Mouse (Mus musculus) naive thymus-derived CD4-positive, alpha-beta T cell, adult 5 months (primary cell): ENCODE data around the gene Zzz3. TPM values are rescaled to one million over a fixed set of nuclear protein-coding genes. Genes with fewer than 3 reads are reported as not detected.

ENCODE experiments used
- polyA plus RNA-seq: library from polyadenylated mRNA; unstranded; fragments of 100-300 nt; shearing (Covaris generic); gene quantifications from one replicate; pipeline ENCODE4 v1.2.1, GENCODE M21; 2017

Zzz3 gene
- 91.8 TPM for polyA plus RNA-seq

GRCm38 (mm10) chr3:152395350-152396277, at the start of gene Zzz3:
TSS of gene Zzz3 (plus strand) at chr3:152395473.

GRCm38 (mm10) chr3:152345732-152346632, 49.3 kb upstream of the Zzz3 start, which contains the start of gene Usp33:
TSS of gene Usp33 (plus strand) at chr3:152346478.

Other genes with a start within 250 kb of the Zzz3 start
- not detected for gene Gipc2, start 229.2 kb upstream of the Zzz3 start, polyA plus RNA-seq
- 49.1 TPM for gene Dnajb4, start 185.2 kb upstream of the Zzz3 start, polyA plus RNA-seq
- gene Fubp1, start 185.1 kb upstream of the Zzz3 start, polyA plus RNA-seq = 152 TPM
- not detected for gene Nexn, start 129.1 kb upstream of the Zzz3 start, polyA plus RNA-seq
- gene Miga1, start 55.1 kb upstream of the Zzz3 start, polyA plus RNA-seq = 13.1 TPM
- gene Usp33, start 49.0 kb upstream of the Zzz3 start, polyA plus RNA-seq = 65.5 TPM